Mouse (Mus musculus): Measurements from ENCODE around the gene Lgmn.
A peak's percentile ranks its signal among the peaks of the same experiment; 100 is the strongest.

Lgmn gene

GRCm38 (mm10) chr12:102439632-102440023 is at the start of gene Lgmn:
Gene Lgmn (minus strand): TSS chr12:102439813.
- peak; percentile 97 for DNase-seq (ENCODE audit: low spot score)

- no peak for DNase-seq (ENCODE audit: low spot score)
Observed at GRCm38 (mm10) chr12:102484946-102485345, 45.3 kb upstream of the Lgmn start.

- no peak for DNase-seq (ENCODE audit: low spot score)
Observed at GRCm38 (mm10) chr12:102480481-102480880, 40.9 kb upstream of the Lgmn start.

DNA sequence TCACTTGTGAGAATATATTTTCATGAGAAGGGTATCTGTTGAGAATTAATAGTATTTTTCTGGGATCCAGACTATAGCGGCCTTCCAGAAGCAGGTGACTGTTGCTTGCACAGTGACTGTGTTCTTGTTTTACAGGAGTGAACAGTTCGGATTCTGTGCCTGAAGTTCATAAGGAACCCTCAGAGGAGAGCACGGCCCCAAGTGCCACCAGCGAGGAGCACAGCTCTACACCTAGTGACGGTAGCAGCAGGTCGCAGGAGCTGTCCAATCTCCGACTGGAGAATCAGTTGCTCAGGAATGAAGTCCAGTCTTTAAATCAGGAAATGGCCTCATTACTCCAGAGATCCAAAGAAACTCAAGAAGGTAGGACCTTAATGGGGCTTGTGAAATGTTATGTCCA is 34.8 kb upstream of the Lgmn start:
- DNase-seq (ENCODE audit: low spot score) = no peak

DNA sequence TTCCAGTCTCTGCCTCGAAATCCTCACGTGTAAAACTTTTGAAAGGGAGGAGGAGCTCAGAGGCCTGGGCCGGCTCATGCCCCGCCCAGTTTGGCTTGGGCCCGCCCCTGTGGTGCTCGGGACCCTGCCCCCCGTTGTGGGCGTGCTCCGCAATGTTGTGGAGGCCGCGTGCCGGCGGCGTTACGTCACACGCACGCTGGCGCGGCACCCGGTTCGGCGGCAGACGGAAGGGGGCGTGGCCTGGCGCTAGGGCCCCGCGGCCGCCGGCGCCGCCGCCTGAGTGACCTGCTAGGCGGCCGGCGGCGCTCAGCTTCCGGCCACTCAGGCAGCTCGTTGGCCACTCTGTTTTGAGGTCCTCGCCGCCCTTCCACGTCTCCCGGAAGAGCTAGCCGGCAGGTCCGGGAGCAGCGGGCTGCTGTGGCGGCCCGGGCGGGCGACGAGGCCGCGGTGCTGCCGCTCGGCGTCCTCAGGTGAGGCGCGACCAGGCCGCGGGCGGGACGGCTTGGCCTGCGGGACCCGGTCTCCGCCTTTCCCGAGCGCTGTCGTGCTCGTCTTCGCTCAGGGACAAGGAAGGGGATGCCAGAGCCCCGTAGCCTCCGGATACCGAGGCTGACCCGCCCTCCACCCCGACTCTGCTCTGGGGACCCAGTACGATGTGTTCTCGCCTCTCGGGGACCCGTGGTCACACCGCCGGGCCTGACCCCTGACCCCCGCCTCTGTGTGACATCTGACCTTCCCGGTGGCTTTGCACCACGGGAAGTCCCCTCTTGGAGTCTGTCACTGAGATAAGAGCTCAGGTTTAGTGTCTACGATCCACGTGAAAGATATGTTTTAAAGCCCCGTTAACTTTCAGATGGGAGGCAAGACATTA is 29.5 kb upstream of the Lgmn start, which contains the start of gene Golga5:
Gene Golga5 (plus strand): TSS at position 242 of the 871 bp plus-strand sequence.
- DNase-seq (ENCODE audit: low spot score) = peak; percentile 95

DNA sequence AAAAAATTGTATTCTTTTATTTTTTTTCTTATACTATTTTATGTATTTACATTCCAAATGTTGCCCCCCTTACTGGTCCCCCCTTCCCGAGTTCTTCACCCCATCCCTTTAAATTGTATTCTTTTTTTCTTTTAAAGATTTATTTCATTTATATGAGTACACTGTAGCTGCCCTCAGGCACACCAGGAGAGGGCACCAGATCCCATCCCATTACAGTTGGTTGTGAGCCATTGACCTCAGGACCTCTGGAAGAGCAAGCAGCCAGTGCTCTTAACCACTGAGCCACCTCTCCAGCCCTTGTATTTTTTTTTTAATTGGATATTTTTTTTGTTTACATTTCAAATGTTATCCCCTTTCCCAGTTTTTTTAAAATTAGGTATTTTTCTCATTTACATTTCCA is 28.5 kb upstream of the Lgmn start:
- DNase-seq (ENCODE audit: low spot score) = peak; percentile 22

- no peak for DNase-seq (ENCODE audit: low spot score)
Observed at GRCm38 (mm10) chr12:102464650-102465049, 25.0 kb upstream of the Lgmn start.

GRCm38 (mm10) chr12:102461177-102461576 is 21.6 kb upstream of the Lgmn start:
- no peak for DNase-seq (ENCODE audit: low spot score)

GRCm38 (mm10) chr12:102460014-102460413 is 20.4 kb upstream of the Lgmn start:
- DNase-seq (ENCODE audit: low spot score) = no peak

DNA sequence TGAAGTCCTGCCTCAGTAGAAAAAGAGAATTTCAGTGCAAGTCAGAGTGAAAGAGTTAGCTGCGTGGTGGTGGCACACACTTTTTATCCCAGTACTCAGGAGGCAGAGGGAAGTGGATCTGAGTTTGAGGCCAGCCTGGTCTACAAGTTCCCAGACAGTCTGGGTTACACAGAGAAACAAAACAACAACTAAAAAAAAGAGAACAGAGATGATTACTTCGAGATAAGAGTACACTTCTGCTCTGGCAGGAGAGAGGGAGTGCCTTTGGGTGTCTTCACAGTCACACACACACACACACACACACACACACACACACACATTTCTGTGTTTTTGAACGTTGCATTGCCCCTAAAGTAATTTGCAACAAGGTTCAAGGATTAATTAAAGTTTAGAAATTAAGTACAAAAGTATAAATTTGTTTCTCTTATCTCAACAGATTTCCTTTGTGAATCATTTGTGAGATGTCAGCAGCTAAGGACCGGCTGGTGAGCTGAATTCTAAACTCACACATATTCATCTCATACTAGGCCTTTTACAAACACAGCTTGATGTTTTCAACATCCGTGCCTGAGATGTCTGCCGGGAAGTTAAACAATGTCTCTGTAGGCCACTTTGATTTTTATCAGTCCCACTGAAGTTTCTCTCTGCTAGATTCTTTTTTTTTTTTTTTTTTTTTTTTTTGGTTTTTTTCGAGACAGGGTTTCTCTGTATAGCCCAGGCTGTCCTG is 17.0 kb upstream of the Lgmn start:
- no peak for DNase-seq (ENCODE audit: low spot score)

DNA sequence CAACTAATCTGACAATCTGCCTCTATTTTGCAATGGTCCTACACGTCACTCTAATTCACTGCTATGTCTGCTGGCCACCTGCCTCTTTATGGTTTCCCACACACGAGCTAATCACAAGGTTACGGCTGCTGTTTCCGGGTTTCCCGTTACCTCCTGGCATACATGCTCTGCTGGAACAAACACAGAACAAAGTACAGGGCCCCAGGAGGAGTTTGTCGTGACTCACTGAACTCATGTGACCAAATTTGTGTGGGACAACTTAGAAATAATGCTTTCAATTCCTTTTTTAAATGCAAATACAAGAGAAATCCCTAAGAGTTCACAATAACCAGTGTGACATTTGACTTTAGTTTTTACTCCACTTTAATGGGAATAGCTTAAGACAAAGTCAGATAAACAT is 14.0 kb upstream of the Lgmn start:
- DNase-seq (ENCODE audit: low spot score) = no peak

GRCm38 (mm10) chr12:102451126-102451851 is 11.7 kb upstream of the Lgmn start:
- no peak for DNase-seq (ENCODE audit: low spot score)

GRCm38 (mm10) chr12:102450437-102450836 is 10.8 kb upstream of the Lgmn start:
- no peak for DNase-seq (ENCODE audit: low spot score)

- DNase-seq (ENCODE audit: low spot score) = no peak
Observed at GRCm38 (mm10) chr12:102445436-102445835, 5.8 kb upstream of the Lgmn start.

- no peak for DNase-seq (ENCODE audit: low spot score)
Observed at GRCm38 (mm10) chr12:102443676-102444075, 4.1 kb upstream of the Lgmn start.

DNA sequence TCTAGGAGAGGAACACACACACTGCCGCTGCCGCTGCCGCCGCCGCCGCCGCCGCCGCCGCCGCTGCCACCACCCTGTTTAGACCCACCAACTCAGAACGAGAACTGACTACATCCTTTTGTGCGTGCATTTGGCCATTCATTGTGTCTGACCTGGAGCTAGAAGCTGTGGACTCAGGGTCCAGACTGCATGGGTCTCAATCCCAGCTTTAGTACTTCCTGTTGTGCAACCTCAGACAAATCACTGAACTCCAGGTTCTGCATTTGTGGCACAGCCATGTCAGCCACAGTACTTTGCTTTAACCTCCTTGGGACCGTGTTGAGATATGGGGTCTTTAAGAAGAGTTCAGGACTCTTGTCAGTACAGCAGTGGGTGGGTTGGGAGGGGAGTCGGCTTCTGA is 3.0 kb upstream of the Lgmn start:
- DNase-seq (ENCODE audit: low spot score) = no peak

GRCm38 (mm10) chr12:102441141-102441540 is 1.5 kb upstream of the Lgmn start:
- peak; percentile 38 for DNase-seq (ENCODE audit: low spot score)

DNA sequence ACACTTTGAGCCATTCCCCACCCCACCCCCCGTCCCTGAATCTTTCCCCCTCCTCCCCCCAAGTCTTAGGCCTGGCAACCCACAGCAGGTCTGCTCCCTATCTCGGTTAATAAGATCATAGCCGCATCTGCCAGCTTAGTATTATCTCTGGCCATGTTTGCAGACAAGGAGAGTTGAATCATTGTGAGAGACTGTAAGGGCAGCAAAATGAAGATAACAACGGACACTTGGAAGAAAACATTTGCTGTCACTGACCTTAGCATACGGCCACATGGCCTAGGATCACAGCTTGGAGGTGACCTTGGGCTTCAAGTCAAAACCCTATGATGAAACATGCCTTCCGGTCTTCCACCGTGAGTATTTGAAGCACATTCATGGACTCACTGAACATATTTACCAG is 938 bp upstream of the Lgmn start:
- peak; percentile 49 for DNase-seq (ENCODE audit: low spot score)

GRCm38 (mm10) chr12:102438983-102439631 is 506 bp downstream of the Lgmn start:
- no peak for DNase-seq (ENCODE audit: low spot score)

DNA sequence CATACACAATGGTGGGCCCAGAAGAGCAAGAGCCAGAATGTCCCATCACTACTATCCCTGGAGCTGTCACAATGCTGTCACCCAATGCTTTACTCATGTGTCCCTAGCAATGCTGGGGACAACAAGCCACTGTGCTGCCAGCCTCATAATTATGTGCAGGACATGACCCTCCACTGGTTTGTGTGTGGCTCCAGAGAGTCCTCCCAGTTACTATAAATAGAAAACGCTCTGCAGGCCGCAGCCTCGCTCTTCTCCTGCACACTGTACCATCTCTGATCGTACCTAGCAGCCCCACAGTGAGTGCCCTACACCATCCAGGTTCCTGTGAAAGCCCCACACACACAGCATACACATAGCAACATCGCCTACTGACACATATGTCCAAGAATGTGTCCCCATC is 1.7 kb downstream of the Lgmn start:
- no peak for DNase-seq (ENCODE audit: low spot score)

DNA sequence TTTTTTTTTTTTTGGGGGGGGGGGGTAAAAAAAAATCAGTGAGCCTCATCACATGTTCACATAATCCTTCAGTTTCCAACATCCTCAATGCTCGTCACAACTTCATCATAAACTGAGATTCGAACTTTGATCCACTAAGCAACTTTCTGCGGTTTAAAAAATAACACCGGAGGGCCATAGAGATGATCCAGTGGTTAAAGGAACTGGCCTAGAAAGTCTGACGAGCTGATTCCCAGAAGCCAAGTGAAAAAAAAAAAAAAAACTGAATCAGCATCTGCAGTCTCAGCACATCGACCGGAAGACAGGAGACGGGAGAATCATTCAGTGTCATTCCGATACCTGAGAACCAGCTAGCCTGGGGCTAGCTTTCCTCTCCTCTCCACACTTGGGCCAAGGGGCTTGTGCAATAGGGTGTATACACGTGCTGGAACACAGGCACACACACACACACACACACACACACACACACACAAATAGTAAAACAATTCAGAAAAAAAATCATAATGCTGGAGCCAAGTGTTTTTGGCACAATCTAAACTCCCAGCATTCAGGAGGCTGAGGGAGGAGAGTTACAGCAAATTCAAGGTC is 2.6 kb downstream of the Lgmn start:
- DNase-seq (ENCODE audit: low spot score) = no peak

DNA sequence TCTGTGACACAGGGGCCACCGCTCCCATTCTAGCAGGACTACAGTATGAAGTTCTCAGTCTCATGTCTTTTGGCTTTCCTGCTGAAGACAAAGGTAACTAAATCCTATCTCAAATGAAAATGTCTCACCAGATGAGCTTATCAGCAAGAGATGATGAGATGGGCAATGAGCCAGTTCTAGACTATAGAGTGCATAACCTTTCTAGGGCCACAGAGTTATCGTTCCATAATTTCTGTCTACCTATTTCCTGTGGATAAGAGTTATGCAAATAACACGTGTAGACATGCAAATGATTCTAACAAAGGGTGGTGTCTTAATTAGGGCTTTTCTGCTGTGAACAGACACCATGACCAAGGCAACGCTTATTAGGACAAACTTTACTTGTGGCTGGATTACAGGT is 5.5 kb downstream of the Lgmn start:
- DNase-seq (ENCODE audit: low spot score) = no peak

All from MN1 (cell line).